Mouse (Mus musculus): ENCODE results near the gene Ppm1g. TPM values are rescaled to one million over a fixed set of nuclear protein-coding genes. Genes with fewer than 3 reads are reported as not detected.

The Ppm1g gene
- total and polyA plus RNA-seq, 3 experiments = 96.9 to 366 (median 182) TPM

- peaks cover 56 to 86% of the 10 kb centered on the region in 2 experiments for H3K36me3 ChIP-seq (replicated peaks in 1 of 2; ENCODE audit: control insufficient read depth in 1 of 2, insufficient read depth in 1 of 2, low read length in 1 of 2)
- TF ChIP-seq MEF2A (IDR thresholded peaks at IDR 0.05; ENCODE audit: borderline replicate concordance, low read depth, low read length) (no peak), MYC (IDR thresholded peaks at IDR 0.05; ENCODE audit: low read depth, low read length) (no peak)
- no peak overlapping the region for H3K9ac ChIP-seq (ENCODE audit: insufficient read depth, low read depth)
- no peaks in the 10 kb centered on the region for H3K9me3 ChIP-seq (replicated peaks; ENCODE audit: low read length)
- H3K4me2 ChIP-seq (ENCODE audit: insufficient read depth, low read depth, poor library complexity, severe bottlenecking) = no peak overlapping the region
- no peak overlapping the region for H3K4me3 ChIP-seq (replicated peaks in 1 of 3; ENCODE audit: low read depth in 2 of 3, low read length in 2 of 3, poor library complexity in 1 of 3)
- no peaks in the 10 kb centered on the region for H3K79me2 ChIP-seq (replicated peaks; ENCODE audit: control insufficient read depth, extremely low read depth, insufficient read depth, poor library complexity, severe bottlenecking)
- DNase-seq (ENCODE audit: extremely low read depth) = no peak
- in situ Hi-C loops (cut with MboI; ENCODE audit: low pct_ligation_motif_present, low pct_unique_long_range_greater_than_20kb, low sequenced_read_pairs) = no loop called here
- H3K4me1 ChIP-seq (ENCODE audit: control insufficient read depth in 1 of 2, insufficient read depth in 2 of 2) = peaks cover 0 to 11% of the 10 kb centered on the region in 2 experiments; a peak in 1 of 4 replicates
- dilution Hi-C loops (cut with MboI; ENCODE audit: extremely low pct_ligation_motif_present, extremely low pct_unique_long_range_greater_than_20kb, low sequenced_read_pairs) = no loop called here
- no peak overlapping the region for H3K27ac ChIP-seq (ENCODE audit: insufficient read depth, low read depth)
- no peaks in the 10 kb centered on the region for H3K27me3 ChIP-seq (replicated peaks)
Measured at GRCm38 (mm10) chr5:31253806-31254205, 33.3 kb upstream of the Ppm1g start.

GRCm38 (mm10) chr5:31252795-31253545, 32.5 kb upstream of the Ppm1g start:
- Histone ChIP-seq H3K9me3 (replicated peaks; ENCODE audit: low read length) (no peaks in the 10 kb centered on the region), H3K36me3 (replicated peaks in 1 of 2; ENCODE audit: control insufficient read depth in 1 of 2, insufficient read depth in 1 of 2, low read length in 1 of 2) (peaks cover 63 to 91% of the 10 kb centered on the region in 2 experiments), H3K4me3 (replicated peaks in 1 of 3; ENCODE audit: low read depth in 2 of 3, low read length in 2 of 3, poor library complexity in 1 of 3) (no peak overlapping the region), H3K27ac (ENCODE audit: insufficient read depth, low read depth) (no peak overlapping the region), H3K4me2 (ENCODE audit: insufficient read depth, low read depth, poor library complexity, severe bottlenecking) (no peak overlapping the region), H3K79me2 (replicated peaks; ENCODE audit: control insufficient read depth, extremely low read depth, insufficient read depth, poor library complexity, severe bottlenecking) (no peaks in the 10 kb centered on the region), H3K9ac (ENCODE audit: insufficient read depth, low read depth) (no peak overlapping the region), H3K4me1 (ENCODE audit: control insufficient read depth in 1 of 2, insufficient read depth in 2 of 2) (peaks cover 0 to 11% of the 10 kb centered on the region in 2 experiments; a peak in 1 of 4 replicates), H3K27me3 (replicated peaks) (no peaks in the 10 kb centered on the region)
- DNase-seq (ENCODE audit: extremely low read depth) = no peak
- dilution Hi-C loops (cut with MboI; ENCODE audit: extremely low pct_ligation_motif_present, extremely low pct_unique_long_range_greater_than_20kb, low sequenced_read_pairs) (no loop called here), in situ Hi-C loops (cut with MboI; ENCODE audit: low pct_ligation_motif_present, low pct_unique_long_range_greater_than_20kb, low sequenced_read_pairs) (no loop called here)
- TF ChIP-seq MYC (IDR thresholded peaks at IDR 0.05; ENCODE audit: low read depth, low read length) = no peak
- no peak for TF ChIP-seq TCF12 (IDR thresholded peaks at IDR 0.05; ENCODE audit: low read depth, low read length)
- TF ChIP-seq CTCF (conservative IDR thresholded peaks at IDR 0.05 in 1 of 2, IDR thresholded peaks at IDR 0.05 in 1 of 2; ENCODE audit: low read depth in 2 of 2, low read length in 2 of 2) = peak in 1 of 2 experiments; percentile 13; a peak in 1 of 4 replicates

- H3K79me2 ChIP-seq (replicated peaks; ENCODE audit: control insufficient read depth, extremely low read depth, insufficient read depth, poor library complexity, severe bottlenecking) = no peaks in the 10 kb centered on the region
- H3K4me3 ChIP-seq (replicated peaks in 1 of 3; ENCODE audit: low read depth in 2 of 3, low read length in 2 of 3, poor library complexity in 1 of 3) = peak overlapping the region; percentile 3 to 60 (median 54)
- H3K27me3 ChIP-seq (replicated peaks) = no peaks in the 10 kb centered on the region
- H3K9ac ChIP-seq (ENCODE audit: insufficient read depth, low read depth) = no peak overlapping the region
- TF ChIP-seq RCOR1 (conservative IDR thresholded peaks at IDR 0.05; ENCODE audit: low read depth, low read length) (no peak), MYC (IDR thresholded peaks at IDR 0.05; ENCODE audit: low read depth, low read length) (no peak), SIN3A (IDR thresholded peaks at IDR 0.05; ENCODE audit: low read length) (no peak), PAX5 (IDR thresholded peaks at IDR 0.05; ENCODE audit: low read length) (no peak), MAX (IDR thresholded peaks at IDR 0.05; ENCODE audit: low read length) (no peak), JUND (conservative IDR thresholded peaks at IDR 0.05; ENCODE audit: low read depth, low read length) (no peak), JUN (IDR thresholded peaks at IDR 0.05; ENCODE audit: insufficient read depth, low read depth, low read length) (no peak), ZMIZ1 (IDR thresholded peaks at IDR 0.05; ENCODE audit: low read depth, low read length) (no peak), POLR2A (IDR thresholded peaks at IDR 0.05; ENCODE audit: low read depth, low read length) (no peak), MAFK (IDR thresholded peaks at IDR 0.05; ENCODE audit: insufficient replicate concordance, low read length) (no peak), NRF1 (IDR thresholded peaks at IDR 0.05; ENCODE audit: low read depth, low read length) (no peak), IRF4 (IDR thresholded peaks at IDR 0.05; ENCODE audit: low read depth, low read length) (no peak), NELFE (IDR thresholded peaks at IDR 0.05; ENCODE audit: low read depth, low read length) (no peak), USF1 (IDR thresholded peaks at IDR 0.05; ENCODE audit: low read depth, low read length) (no peak), TCF12 (IDR thresholded peaks at IDR 0.05; ENCODE audit: low read depth, low read length) (no peak), ETS1 (conservative IDR thresholded peaks at IDR 0.05; ENCODE audit: low read depth, low read length) (no peak)
- H3K4me2 ChIP-seq (ENCODE audit: insufficient read depth, low read depth, poor library complexity, severe bottlenecking) = peak overlapping the region; percentile 30; the same call in 1 of the 2 replicates
- DNase-seq (ENCODE audit: extremely low read depth) = peak; percentile 6
- in situ Hi-C loops (cut with MboI; ENCODE audit: low pct_ligation_motif_present, low pct_unique_long_range_greater_than_20kb, low sequenced_read_pairs) (no loop called here), dilution Hi-C loops (cut with MboI; ENCODE audit: extremely low pct_ligation_motif_present, extremely low pct_unique_long_range_greater_than_20kb, low sequenced_read_pairs) (no loop called here)
- H3K9me3 ChIP-seq (replicated peaks; ENCODE audit: low read length) = no peaks in the 10 kb centered on the region
- no peak overlapping the region for H3K27ac ChIP-seq (ENCODE audit: insufficient read depth, low read depth)
- peaks cover 0 to 11% of the 10 kb centered on the region in 2 experiments; a peak in 1 of 4 replicates for H3K4me1 ChIP-seq (ENCODE audit: control insufficient read depth in 1 of 2, insufficient read depth in 2 of 2)
- peaks cover 70 to 91% of the 10 kb centered on the region in 2 experiments for H3K36me3 ChIP-seq (replicated peaks in 1 of 2; ENCODE audit: control insufficient read depth in 1 of 2, insufficient read depth in 1 of 2, low read length in 1 of 2)
Measured at GRCm38 (mm10) chr5:31252151-31252550, 31.7 kb upstream of the Ppm1g start.

Data from CH12.LX (cell line).